Mouse (Mus musculus): ENCODE results near the gene Carm1. TPM values are rescaled to one million over a fixed set of nuclear protein-coding genes. Genes with fewer than 3 reads are reported as not detected.

The Carm1 gene
- polyA plus RNA-seq, 1 experiment: 98.5 TPM

DNA sequence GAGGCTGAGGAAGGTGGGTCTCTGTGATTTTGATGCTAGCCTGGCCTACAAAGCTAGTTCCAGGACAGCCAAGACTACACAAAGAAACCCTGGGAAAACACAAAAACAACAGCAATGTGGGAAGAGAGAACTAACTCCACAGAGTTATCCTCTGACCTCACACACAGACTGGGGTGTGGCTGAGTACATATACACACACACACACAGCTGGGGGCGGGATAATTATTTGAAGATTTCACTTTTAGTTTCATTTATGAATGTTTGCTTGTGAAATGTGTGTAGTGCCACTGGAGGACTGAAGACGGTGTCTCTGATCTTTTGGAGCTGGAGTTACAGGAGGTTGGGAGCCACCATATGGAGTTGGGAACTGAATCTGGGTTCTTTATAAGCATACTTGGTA is 54.4 kb downstream of the Carm1 start:
- Histone ChIP-seq H3K4me1 (replicated peaks; ENCODE audit: control insufficient read depth, insufficient read depth, low read length) (no peaks in the 10 kb centered on the region), H3K36me3 (ENCODE audit: control insufficient read depth, insufficient read depth, low read length) (no peaks in the 10 kb centered on the region), H3K27ac (ENCODE audit: control insufficient read depth, insufficient read depth, low read length) (no peak overlapping the region), H3K4me3 (ENCODE audit: control insufficient read depth, insufficient read depth, low read length) (no peak overlapping the region), H3K27me3 (ENCODE audit: control insufficient read depth, insufficient read depth, low read length) (no peaks in the 10 kb centered on the region)
- DNase-seq: no peak
- WGBS: 71% methylated on average over 2 of the region's 2 CpGs
- TF ChIP-seq CTCF (IDR thresholded peaks at IDR 0.05; ENCODE audit: borderline replicate concordance, control insufficient read depth, extremely low read depth, insufficient read depth, low read length, poor library complexity) (no peak), POLR2A (IDR thresholded peaks at IDR 0.05; ENCODE audit: control insufficient read depth, extremely low read depth, insufficient read depth, low read length, poor library complexity) (no peak)

DNA sequence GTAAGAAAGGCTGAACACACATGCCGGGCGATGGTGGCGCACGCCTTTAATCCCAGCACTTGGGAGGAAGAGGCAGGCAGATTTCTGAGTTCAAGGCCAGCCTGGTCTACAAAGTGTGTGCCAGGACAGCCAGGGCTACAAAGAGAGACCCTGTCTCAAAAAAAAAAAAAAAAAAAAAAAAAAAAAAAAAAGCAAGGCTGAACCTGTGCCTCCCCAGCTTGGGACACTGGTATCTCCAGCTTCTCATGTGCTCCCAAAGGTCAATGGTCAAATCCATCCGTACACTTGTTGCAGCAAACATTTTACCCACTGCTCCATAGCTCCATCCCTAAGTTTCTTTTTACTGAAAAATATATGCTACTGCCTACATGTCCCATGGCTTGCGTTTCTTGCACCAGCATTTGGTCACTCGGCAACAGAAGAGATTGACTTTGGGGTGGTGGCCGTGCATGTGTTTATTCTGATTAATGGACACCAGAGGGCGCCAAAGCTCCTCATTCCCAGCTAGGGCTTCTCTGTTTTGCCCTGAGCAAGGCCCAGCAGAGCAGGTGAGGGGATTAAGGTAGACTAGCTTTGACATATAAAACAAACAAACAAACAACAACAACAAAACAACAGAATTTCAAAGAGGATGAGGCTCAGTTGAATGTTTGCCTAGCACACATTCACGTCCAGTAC is 55.2 kb downstream of the Carm1 start:
- 53% methylated on average over 10 of the region's 10 CpGs for WGBS
- no peaks in the 10 kb centered on the region for H3K27me3 ChIP-seq (ENCODE audit: control insufficient read depth, insufficient read depth, low read length)
- DNase-seq: peak; percentile 67
- no peaks in the 10 kb centered on the region for H3K36me3 ChIP-seq (ENCODE audit: control insufficient read depth, insufficient read depth, low read length)
- no peak overlapping the region for H3K27ac ChIP-seq (ENCODE audit: control insufficient read depth, insufficient read depth, low read length)
- no peak overlapping the region for H3K4me3 ChIP-seq (ENCODE audit: control insufficient read depth, insufficient read depth, low read length)
- no peaks in the 10 kb centered on the region for H3K4me1 ChIP-seq (replicated peaks; ENCODE audit: control insufficient read depth, insufficient read depth, low read length)
- TF ChIP-seq CTCF (IDR thresholded peaks at IDR 0.05; ENCODE audit: borderline replicate concordance, control insufficient read depth, extremely low read depth, insufficient read depth, low read length, poor library complexity) (peak; percentile 58; the same call in 1 of the 2 replicates), POLR2A (IDR thresholded peaks at IDR 0.05; ENCODE audit: control insufficient read depth, extremely low read depth, insufficient read depth, low read length, poor library complexity) (no peak)

DNA sequence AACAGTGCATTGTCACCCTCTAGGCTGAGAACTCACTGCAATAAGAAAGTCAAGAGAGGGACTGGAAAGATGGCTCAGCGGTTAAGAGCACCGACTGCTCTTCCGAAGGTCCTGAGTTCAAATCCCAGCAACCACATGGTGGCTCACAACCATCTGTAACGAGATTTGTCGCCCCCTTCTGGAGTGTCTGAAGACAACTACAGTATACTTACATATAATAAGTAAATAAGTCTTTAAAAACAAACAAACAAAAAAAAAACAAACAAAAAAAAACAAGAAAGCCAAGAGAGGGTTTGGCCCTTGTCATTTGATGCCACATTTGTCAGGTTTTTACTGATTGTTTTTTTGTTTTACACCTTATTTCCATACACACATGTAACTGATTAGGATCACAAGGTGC is 57.4 kb downstream of the Carm1 start:
- H3K27ac ChIP-seq (ENCODE audit: control insufficient read depth, insufficient read depth, low read length): no peak overlapping the region
- H3K27me3 ChIP-seq (ENCODE audit: control insufficient read depth, insufficient read depth, low read length): no peaks in the 10 kb centered on the region
- H3K4me1 ChIP-seq (replicated peaks; ENCODE audit: control insufficient read depth, insufficient read depth, low read length): peaks cover 1% of the 10 kb centered on the region
- DNase-seq: no peak
- H3K36me3 ChIP-seq (ENCODE audit: control insufficient read depth, insufficient read depth, low read length): no peaks in the 10 kb centered on the region
- no peak for TF ChIP-seq POLR2A (IDR thresholded peaks at IDR 0.05; ENCODE audit: control insufficient read depth, extremely low read depth, insufficient read depth, low read length, poor library complexity)
- no peak for TF ChIP-seq CTCF (IDR thresholded peaks at IDR 0.05; ENCODE audit: borderline replicate concordance, control insufficient read depth, extremely low read depth, insufficient read depth, low read length, poor library complexity)
- WGBS: 91% methylated on average over 5 of the region's 5 CpGs
- no peak overlapping the region for H3K4me3 ChIP-seq (ENCODE audit: control insufficient read depth, insufficient read depth, low read length)

DNA sequence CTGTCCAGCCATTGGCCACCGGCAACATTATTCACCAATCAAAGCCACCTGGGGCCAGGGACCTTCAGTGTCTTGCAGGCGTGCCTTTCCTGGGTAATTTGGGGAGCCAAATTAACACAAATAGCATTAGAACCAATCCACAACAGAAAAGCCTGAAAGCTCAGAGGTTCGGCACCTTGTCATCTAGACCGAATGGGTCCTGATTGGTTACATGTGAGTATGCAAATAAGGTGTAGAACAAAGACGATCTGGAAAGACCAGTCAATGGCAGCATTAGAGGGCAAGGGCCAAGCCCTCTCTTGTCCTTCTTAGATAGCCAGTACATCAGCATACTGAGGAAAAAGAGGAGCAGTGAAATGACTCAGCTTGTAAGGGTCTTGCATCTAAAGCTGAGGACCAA is 59.2 kb downstream of the Carm1 start:
- Histone ChIP-seq H3K4me3 (ENCODE audit: control insufficient read depth, insufficient read depth, low read length) (no peak overlapping the region), H3K27ac (ENCODE audit: control insufficient read depth, insufficient read depth, low read length) (no peak overlapping the region), H3K4me1 (replicated peaks; ENCODE audit: control insufficient read depth, insufficient read depth, low read length) (peaks cover 3% of the 10 kb centered on the region), H3K36me3 (ENCODE audit: control insufficient read depth, insufficient read depth, low read length) (no peaks in the 10 kb centered on the region), H3K27me3 (ENCODE audit: control insufficient read depth, insufficient read depth, low read length) (no peaks in the 10 kb centered on the region)
- no peak for DNase-seq
- 95% methylated on average over 5 of the region's 5 CpGs for WGBS
- TF ChIP-seq CTCF (IDR thresholded peaks at IDR 0.05; ENCODE audit: borderline replicate concordance, control insufficient read depth, extremely low read depth, insufficient read depth, low read length, poor library complexity) (no peak), POLR2A (IDR thresholded peaks at IDR 0.05; ENCODE audit: control insufficient read depth, extremely low read depth, insufficient read depth, low read length, poor library complexity) (no peak)

DNA sequence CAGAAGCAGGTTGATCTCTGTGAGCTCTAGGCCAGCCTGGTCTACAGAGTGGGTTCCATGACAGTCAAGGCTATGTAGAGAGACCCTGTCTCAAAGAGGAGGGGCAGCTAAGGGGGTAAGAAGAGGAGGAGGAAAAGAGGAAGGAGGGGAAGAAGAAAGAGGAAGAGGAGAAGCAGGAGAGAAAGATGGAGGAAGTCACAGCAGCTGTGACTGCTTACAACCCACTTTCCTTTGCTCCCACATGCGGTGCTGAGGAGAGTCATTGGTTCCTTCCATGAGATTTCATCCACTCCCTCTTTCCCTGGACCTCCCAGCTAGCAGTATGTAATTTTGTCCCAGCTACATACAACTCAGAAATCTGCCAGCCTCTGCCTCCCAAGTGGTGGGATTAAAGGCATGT is 60.0 kb downstream of the Carm1 start:
- no peak for DNase-seq

DNA sequence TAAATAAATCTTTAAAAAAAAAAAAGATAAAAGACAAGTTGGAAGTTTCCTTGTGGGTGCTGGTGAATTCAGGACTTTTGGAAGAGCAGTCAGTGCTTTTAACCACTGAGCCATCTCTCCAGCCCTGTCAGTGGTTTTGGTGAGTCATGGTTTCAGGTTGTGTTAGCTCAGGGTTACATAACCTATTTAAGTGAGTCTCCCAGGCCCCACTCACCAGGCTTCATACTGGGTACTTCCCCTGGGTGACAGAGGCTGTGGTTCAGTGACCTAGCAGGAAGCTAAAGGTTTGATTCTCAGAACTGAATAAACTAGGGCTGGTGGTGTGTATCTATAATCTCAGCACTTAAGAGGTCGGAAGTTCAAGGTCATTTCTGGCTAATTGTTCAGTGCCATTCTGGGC is 63.2 kb downstream of the Carm1 start:
- TF ChIP-seq CTCF (IDR thresholded peaks at IDR 0.05; ENCODE audit: borderline replicate concordance, control insufficient read depth, extremely low read depth, insufficient read depth, low read length, poor library complexity) (no peak), POLR2A (IDR thresholded peaks at IDR 0.05; ENCODE audit: control insufficient read depth, extremely low read depth, insufficient read depth, low read length, poor library complexity) (no peak)
- DNase-seq: peak; percentile 65
- 65% methylated on average over 1 of the region's 1 CpGs for WGBS
- Histone ChIP-seq H3K4me3 (ENCODE audit: control insufficient read depth, insufficient read depth, low read length) (no peak overlapping the region), H3K27ac (ENCODE audit: control insufficient read depth, insufficient read depth, low read length) (no peak overlapping the region), H3K27me3 (ENCODE audit: control insufficient read depth, insufficient read depth, low read length) (no peaks in the 10 kb centered on the region), H3K4me1 (replicated peaks; ENCODE audit: control insufficient read depth, insufficient read depth, low read length) (peaks cover 3% of the 10 kb centered on the region), H3K36me3 (ENCODE audit: control insufficient read depth, insufficient read depth, low read length) (no peaks in the 10 kb centered on the region)

More for the DNA sequence above, 60.0 kb downstream of the Carm1 start:
- Histone ChIP-seq H3K4me1 (replicated peaks; ENCODE audit: control insufficient read depth, insufficient read depth, low read length) (peaks cover 3% of the 10 kb centered on the region), H3K4me3 (ENCODE audit: control insufficient read depth, insufficient read depth, low read length) (no peak overlapping the region), H3K27me3 (ENCODE audit: control insufficient read depth, insufficient read depth, low read length) (no peaks in the 10 kb centered on the region), H3K36me3 (ENCODE audit: control insufficient read depth, insufficient read depth, low read length) (no peaks in the 10 kb centered on the region), H3K27ac (ENCODE audit: control insufficient read depth, insufficient read depth, low read length) (no peak overlapping the region)
- TF ChIP-seq CTCF (IDR thresholded peaks at IDR 0.05; ENCODE audit: borderline replicate concordance, control insufficient read depth, extremely low read depth, insufficient read depth, low read length, poor library complexity) (no peak), POLR2A (IDR thresholded peaks at IDR 0.05; ENCODE audit: control insufficient read depth, extremely low read depth, insufficient read depth, low read length, poor library complexity) (no peak)
- WGBS: 62% methylated on average over 1 of the region's 1 CpGs

Measured in thymus, adult 2 months (tissue).